Mouse (Mus musculus): Measurements from ENCODE around the gene Arhgap18. TPM values are rescaled to one million over a fixed set of nuclear protein-coding genes. Genes with fewer than 3 reads are reported as not detected.
"Not testable (repeated sequence)": the region's sequence is repeated elsewhere in the genome, so short reads cannot be mapped to it uniquely, and the experiment has no call there.

The Arhgap18 gene
- total RNA-seq, 2 experiments from 2014 or later, result 4.5 to 4.9 TPM

DNA sequence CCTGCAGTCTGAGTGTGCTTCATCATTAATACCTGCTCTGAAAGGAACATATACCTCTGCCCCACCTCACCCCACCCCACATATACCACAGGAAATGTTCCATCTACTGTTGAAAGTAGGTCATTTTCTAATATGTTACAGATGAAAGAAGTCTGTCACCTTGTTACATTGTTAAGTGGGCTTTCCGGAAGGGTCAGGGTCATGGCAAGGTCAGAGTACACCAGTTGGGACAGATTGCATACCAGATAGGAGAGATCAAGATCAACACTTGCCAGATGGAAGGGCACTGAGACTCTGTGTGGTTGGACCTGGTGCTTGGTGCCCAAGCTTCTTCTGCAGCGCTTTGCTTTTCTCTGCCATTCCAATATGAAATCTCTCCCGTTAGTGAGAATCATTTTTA, 158.0 kb downstream of the Arhgap18 start:
- DNase-seq, result no peak

GRCm38 (mm10) chr10:26912112-26912797, 159.0 kb downstream of the Arhgap18 start:
- DNase-seq, result no peak

- no peak for DNase-seq
Observed at GRCm38 (mm10) chr10:26912807-26913206, 159.6 kb downstream of the Arhgap18 start.

- no peak for DNase-seq
Observed at GRCm38 (mm10) chr10:26919307-26919977, 166.2 kb downstream of the Arhgap18 start.

GRCm38 (mm10) chr10:26920383-26920979, 167.3 kb downstream of the Arhgap18 start:
- DNase-seq, result no peak

DNA sequence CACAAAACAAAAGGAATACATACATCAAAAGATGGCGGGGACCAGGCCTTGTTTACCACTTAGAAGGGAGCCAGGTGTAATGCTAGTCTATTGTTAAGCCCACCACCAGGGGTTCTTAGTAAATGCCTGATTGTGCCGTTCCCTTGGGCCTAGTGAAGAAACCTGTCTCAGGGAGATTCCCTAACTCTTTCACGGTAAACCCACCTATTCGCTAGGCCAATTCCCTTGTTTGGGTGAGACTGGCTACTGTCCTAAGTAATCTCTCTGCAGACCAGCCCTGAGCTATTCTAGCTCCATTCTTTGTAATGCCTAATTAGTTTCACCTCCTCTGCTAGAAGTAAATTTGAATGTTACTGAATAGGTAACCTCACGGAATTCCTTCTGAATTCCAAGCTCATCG, 182.8 kb downstream of the Arhgap18 start:
- not testable (repeated sequence) for DNase-seq

GRCm38 (mm10) chr10:26938464-26938863, 185.2 kb downstream of the Arhgap18 start:
- not testable (repeated sequence) for DNase-seq

- DNase-seq, result no peak
Observed at GRCm38 (mm10) chr10:26939549-26939948, 186.3 kb downstream of the Arhgap18 start.

- DNase-seq, result no peak
Observed at GRCm38 (mm10) chr10:26948331-26948730, 195.1 kb downstream of the Arhgap18 start.

GRCm38 (mm10) chr10:26949667-26950066, 196.4 kb downstream of the Arhgap18 start:
- no peak for DNase-seq

GRCm38 (mm10) chr10:26950448-26950847, 197.2 kb downstream of the Arhgap18 start:
- DNase-seq, result no peak

DNA sequence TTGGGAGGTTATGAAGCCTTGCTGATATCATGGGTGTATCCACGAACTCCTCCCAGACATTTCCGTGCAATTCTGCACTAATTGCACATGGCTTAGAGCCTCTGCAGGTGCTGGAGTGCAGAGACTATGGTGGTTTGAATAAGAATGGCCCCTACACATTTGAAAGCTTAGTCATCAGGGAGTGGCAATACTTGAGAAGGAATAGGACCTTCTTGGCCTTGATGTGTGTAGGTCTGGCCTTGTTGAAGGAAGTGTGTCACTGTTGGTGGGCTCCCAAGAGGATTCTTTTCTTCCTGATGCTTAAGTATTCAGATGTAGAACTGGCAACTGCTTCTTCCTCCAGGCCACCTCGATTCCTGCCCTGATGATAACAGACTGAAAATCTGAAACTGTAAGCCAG, 205.3 kb downstream of the Arhgap18 start:
- DNase-seq, result no peak

Data from gastrocnemius, postnatal 25 days (tissue).